Mouse (Mus musculus) gastrocnemius, postnatal 36 days (tissue): ENCODE measurements at regions not wholly inside any gene's neighbourhood (a gene's known extent, or its start where the extent isn't known, plus 50 kb on each side); places are given as distances from the start of the nearest gene placed in this dataset.

ENCODE experiments used
- DNase-seq, 2 experiments: peaks; one replicate each; pipeline ENCODE4 v3.0.0; 2022
- intact Hi-C: fragments of 180-260 bp; cut with DNase I; formaldehyde crosslinking; loops from one replicate; pipeline ENCODE4 v1.15.1; 2025

- intact Hi-C loops = no loop called here
- peak; percentile 36 to 59 for DNase-seq
These were observed 54.7 kb upstream of the Pappa2 start for GRCm38 (mm10) chr1:159034952-159035351.

GRCm38 (mm10) chr1:159036371-159036770 lies 56.1 kb upstream of the Pappa2 start:
- intact Hi-C loops = no loop called here
- peak in 1 of 2 experiments; percentile 26 for DNase-seq

- intact Hi-C loops = no loop called here
- DNase-seq = no peak
These were observed 65.6 kb upstream of the Pappa2 start for GRCm38 (mm10) chr1:159045870-159046385.

- DNase-seq = no peak
- intact Hi-C loops = no loop called here
These were observed 84.7 kb upstream of the Pappa2 start for GRCm38 (mm10) chr1:159065024-159065423.

GRCm38 (mm10) chr1:159099205-159099604 lies 118.9 kb upstream of the Pappa2 start:
- DNase-seq = no peak
- intact Hi-C loops = no loop called here

- intact Hi-C loops = no loop called here
These were observed 109.9 kb upstream of the Cop1 start for GRCm38 (mm10) chr1:159122201-159122600.

GRCm38 (mm10) chr1:159124874-159125273 lies 107.2 kb upstream of the Cop1 start:
- intact Hi-C loops = no loop called here
- no peak for DNase-seq

More at GRCm38 (mm10) chr1:159122201-159122600, 109.9 kb upstream of the Cop1 start:
- no peak for DNase-seq

- intact Hi-C loops = loop anchor here (2.0 to 5.0 kb wide), 4 partner anchors 182 to 464 kb away; no protein-coding TSS in a partner anchor
- DNase-seq = peak; percentile 56 to 64
These were observed 96.8 kb upstream of the Cop1 start for GRCm38 (mm10) chr1:159135301-159135700.

GRCm38 (mm10) chr1:159147788-159148497 lies 84.2 kb upstream of the Cop1 start:
- DNase-seq = no peak
- intact Hi-C loops = no loop called here

- intact Hi-C loops = no loop called here
- DNase-seq = no peak
These were observed 83.5 kb upstream of the Cop1 start for GRCm38 (mm10) chr1:159148498-159149187.

GRCm38 (mm10) chr1:159149207-159149606 lies 82.9 kb upstream of the Cop1 start:
- DNase-seq = no peak
- intact Hi-C loops = no loop called here

- intact Hi-C loops = no loop called here
- DNase-seq = no peak
These were observed 82.4 kb upstream of the Cop1 start for GRCm38 (mm10) chr1:159149721-159150120.

- intact Hi-C loops = no loop called here
- no peak for DNase-seq
These were observed 81.8 kb upstream of the Cop1 start for GRCm38 (mm10) chr1:159150351-159150750.

- intact Hi-C loops = no loop called here
- DNase-seq = no peak
These were observed 75.7 kb upstream of the Cop1 start for GRCm38 (mm10) chr1:159156428-159156827.

- intact Hi-C loops = no loop called here
- no peak for DNase-seq
These were observed 71.8 kb upstream of the Cop1 start for GRCm38 (mm10) chr1:159160035-159160960.

- intact Hi-C loops = no loop called here
These were observed 68.8 kb upstream of the Cop1 start for GRCm38 (mm10) chr1:159163113-159163885.

GRCm38 (mm10) chr1:159182031-159182430 lies 50.1 kb upstream of the Cop1 start:
- no peak for DNase-seq
- intact Hi-C loops = no loop called here

More at GRCm38 (mm10) chr1:159163113-159163885, 68.8 kb upstream of the Cop1 start:
- no peak for DNase-seq
